Mouse (Mus musculus) large intestine, adult 2 months (tissue): ENCODE data around the gene Gm7579. TPM values are rescaled to one million over a fixed set of nuclear protein-coding genes. Genes with fewer than 3 reads are reported as not detected.

Experiments used
- polyA plus RNA-seq: library from polyadenylated mRNA; depleted of rRNA; stranded (reverse); fragments of >200 nt; gene quantifications from 2 replicates; pipeline ENCODE4 v1.2.3, GENCODE M21; 2012; rRNA removed

The Gm7579 gene
- polyA plus RNA-seq, 1 experiment, result not detected

Other genes starting within 250 kb of the Gm7579 start
- gene Mob2, start 150.8 kb upstream of the Gm7579 start, polyA plus RNA-seq, result 52.5 and 62.4 TPM in 2 replicates
- gene Dusp8, start 116.0 kb upstream of the Gm7579 start, polyA plus RNA-seq, result 8.1 and 12.5 TPM in 2 replicates
- gene Gm45618, start 91.1 kb upstream of the Gm7579 start, polyA plus RNA-seq, result not detected in 2 replicates
- gene Gm39115, start 75.8 kb upstream of the Gm7579 start, polyA plus RNA-seq, result not detected in 2 replicates
- not detected in 2 replicates for gene Gm45337, start 67.3 kb upstream of the Gm7579 start, polyA plus RNA-seq
- gene Gm29735, start 54.7 kb upstream of the Gm7579 start, polyA plus RNA-seq, result not detected in 2 replicates
- not detected in 2 replicates for gene Gm4553, start 46.1 kb upstream of the Gm7579 start, polyA plus RNA-seq
- gene Krtap5-2, start 35.9 kb upstream of the Gm7579 start, polyA plus RNA-seq, result not detected in 2 replicates
- not detected in 2 replicates for gene Gm10153, start 21.5 kb upstream of the Gm7579 start, polyA plus RNA-seq
- gene Krtap5-3, start 10.5 kb upstream of the Gm7579 start, polyA plus RNA-seq, result 0.42 TPM in 1 of 2 replicates, not detected in the other
- gene Krtap5-5, start 18.1 kb downstream of the Gm7579 start, polyA plus RNA-seq, result not detected in 2 replicates
- not detected in 2 replicates for gene Gm40460, start 29.2 kb downstream of the Gm7579 start, polyA plus RNA-seq
- not detected in 2 replicates for gene Gm2431, start 46.5 kb downstream of the Gm7579 start, polyA plus RNA-seq
- not detected in 2 replicates for gene Gm4559, start 62.5 kb downstream of the Gm7579 start, polyA plus RNA-seq
- gene Krtap5-1, start 85.3 kb downstream of the Gm7579 start, polyA plus RNA-seq, result not detected in 2 replicates
- not detected in 2 replicates for gene Krtap5-4, start 91.7 kb downstream of the Gm7579 start, polyA plus RNA-seq
- 1.1 and 1.3 TPM in 2 replicates for gene Ifitm10, start 161.9 kb downstream of the Gm7579 start, polyA plus RNA-seq
- not detected in 2 replicates for gene Gm49369, start 170.8 kb downstream of the Gm7579 start, polyA plus RNA-seq
- 308 and 344 TPM in 2 replicates for gene Ctsd, start 176.2 kb downstream of the Gm7579 start, polyA plus RNA-seq
- 0.46 and 0.91 TPM in 2 replicates for gene Syt8, start 223.0 kb downstream of the Gm7579 start, polyA plus RNA-seq
- 0.19 and 1.9 TPM in 2 replicates for gene Tnni2, start 229.9 kb downstream of the Gm7579 start, polyA plus RNA-seq
- 68.4 and 82.6 TPM in 2 replicates for gene Lsp1, start 248.9 kb downstream of the Gm7579 start, polyA plus RNA-seq